Mouse (Mus musculus) thymus, postnatal 4 days (tissue): Measurements from ENCODE around the gene Msh3.
"Not testable (repeated sequence)": the region's sequence is repeated elsewhere in the genome, so short reads cannot be mapped to it uniquely, and the experiment has no call there.

Source experiments
- DNase-seq: peaks from one replicate; pipeline ENCODE4 v3.0.0; 2021

The Msh3 gene

DNA sequence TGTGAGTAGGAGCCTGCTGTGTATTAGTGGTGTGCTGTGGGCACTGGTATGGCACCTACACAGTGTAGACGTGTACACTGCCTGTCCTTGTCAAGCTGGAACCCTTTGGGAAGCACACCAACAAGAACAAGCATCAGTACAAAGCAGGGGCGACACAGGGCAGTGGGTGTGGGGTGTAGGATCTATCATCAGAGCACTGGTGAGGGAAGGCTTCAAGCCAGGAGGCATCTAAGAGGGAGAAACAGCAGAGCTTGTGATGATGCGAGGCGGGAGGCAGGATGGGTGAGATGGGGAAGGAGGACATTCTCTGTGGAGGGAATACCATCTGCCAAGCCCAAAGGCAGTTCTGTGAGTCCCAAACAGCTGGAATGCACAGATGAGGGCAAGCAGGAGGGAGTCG lies 107.8 kb downstream of the Msh3 start:
- DNase-seq = no peak

DNA sequence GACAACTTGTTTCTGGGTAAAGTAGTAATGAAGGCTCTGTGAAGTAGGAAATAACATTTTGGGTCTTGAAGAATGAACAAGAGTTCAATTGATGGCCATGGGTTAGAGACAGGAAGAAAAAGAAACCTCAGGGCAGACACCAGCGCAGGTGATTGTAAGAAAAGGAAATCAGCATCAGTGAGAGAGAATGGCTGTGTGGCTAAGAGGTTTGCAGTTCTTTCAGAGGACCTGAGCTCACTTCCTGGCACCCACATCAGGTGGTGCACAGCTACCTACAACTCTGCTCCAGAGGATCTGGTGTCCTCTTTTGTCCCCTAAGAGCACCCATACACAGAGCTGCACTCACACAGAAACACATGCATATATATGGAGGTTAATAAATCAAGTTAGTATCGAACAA lies 110.1 kb downstream of the Msh3 start:
- peak; percentile 10 for DNase-seq

DNA sequence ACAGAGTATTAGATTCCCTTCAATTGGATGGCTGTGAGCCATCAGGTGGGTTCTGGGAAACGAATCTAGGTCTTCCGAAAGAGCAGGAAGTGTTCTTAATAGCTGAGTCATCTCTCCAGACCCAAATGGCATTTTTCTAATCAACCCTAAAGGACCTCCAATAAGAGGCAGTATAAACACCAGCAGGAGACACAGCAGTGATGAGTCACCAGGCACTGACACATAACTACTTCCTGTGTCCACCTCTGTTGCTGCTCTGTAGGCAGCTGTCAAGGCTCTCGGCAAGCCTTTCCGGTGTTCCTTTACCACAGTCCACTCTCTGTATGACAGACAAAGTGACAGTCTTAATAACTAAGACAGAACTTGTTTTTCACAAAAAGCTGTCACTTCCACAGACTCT lies 113.4 kb downstream of the Msh3 start:
- no peak for DNase-seq

DNA sequence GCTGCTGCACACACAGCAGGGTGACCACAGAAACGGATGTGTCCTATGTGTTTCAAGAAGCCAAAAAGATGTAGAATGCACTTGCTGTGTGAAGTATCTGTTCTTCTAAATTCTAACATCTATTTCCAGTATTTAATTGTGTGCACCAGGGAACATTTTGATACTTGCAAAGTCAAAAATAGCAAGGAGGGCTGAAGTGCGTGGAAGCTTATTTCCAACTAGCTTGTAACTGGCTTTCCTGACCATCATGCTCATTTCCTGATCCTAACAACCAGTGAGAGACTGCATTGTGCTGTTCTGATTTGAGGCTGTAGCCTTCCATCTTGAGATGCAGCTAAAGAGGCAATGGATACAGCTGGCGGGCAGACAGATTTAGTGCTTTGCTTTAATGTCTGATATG lies 116.9 kb downstream of the Msh3 start:
- DNase-seq = no peak

DNA sequence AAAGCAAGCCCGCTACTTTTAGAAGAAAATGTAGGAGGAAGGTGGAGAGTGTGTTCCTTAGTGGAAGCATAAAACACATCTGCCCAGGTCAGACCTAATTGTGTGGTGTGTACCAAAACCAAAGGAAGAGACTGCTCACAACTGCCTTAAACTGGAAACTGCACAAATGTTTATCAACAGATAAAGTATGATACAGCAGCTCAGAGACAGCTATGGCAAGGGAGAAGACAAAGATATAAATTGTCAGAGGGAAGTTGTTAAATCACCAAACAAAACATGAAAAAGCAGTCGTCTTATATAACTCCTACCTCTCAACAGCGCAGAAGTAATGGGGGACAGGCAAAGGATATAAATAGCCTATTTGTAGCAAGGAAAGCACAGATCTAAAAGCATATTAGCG lies 117.8 kb downstream of the Msh3 start:
- DNase-seq = no peak

DNA sequence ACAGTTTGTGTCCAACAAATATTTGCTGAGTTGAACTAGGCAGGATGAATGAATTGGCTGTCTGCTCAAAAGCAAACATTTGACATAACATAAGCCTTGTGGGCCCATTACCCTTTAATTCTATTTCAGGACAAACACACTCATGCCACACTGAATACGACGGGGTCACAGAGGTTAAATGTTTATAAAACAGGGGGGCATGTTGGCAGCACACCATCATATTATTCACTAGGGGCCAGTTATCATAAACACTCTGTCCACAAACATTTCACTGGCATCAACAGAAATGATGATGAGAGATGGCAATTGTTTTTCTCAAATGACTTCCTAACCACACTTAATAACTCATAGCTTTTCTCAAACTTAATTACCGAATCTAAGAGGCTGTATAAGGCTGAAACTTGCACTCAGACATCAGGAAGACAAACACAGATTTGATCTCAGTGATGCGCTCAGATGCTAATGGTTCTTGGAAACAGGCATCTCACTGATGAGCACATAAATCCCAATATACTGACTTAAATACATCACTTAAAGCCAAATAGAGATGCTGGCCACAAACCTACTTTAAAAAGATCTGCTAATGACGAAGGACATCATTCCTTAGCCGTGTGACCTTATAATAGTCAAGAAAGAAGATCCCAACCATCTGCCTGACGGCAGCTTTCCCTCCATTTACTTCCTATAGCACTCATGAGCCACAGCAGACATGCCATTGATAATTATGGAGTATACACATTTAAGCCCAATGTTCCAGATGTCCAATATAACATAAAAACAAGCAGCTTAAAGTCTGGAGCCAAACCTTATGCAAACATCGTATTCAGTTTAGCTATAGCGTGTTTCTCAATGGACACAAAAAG lies 122.5 kb downstream of the Msh3 start:
- DNase-seq = no peak

DNA sequence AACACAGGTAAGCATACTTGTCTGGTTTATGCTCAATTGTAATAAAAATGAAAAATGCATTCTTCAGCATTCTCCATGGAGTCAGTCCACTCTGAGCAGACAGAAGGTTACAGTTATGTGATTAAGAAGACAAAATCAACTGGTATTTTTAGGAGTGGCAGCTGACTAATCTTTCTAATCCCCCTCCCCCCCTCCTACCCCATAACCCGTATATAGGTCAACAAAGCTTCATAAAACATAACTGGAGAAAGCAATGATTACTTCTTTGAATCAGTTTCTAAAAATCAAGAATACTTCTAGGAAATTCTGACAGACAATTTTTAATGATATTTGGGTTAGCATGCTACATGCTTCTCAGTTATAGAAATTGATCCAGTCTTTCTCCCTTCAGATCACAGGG lies 126.8 kb downstream of the Msh3 start:
- DNase-seq = no peak

DNA sequence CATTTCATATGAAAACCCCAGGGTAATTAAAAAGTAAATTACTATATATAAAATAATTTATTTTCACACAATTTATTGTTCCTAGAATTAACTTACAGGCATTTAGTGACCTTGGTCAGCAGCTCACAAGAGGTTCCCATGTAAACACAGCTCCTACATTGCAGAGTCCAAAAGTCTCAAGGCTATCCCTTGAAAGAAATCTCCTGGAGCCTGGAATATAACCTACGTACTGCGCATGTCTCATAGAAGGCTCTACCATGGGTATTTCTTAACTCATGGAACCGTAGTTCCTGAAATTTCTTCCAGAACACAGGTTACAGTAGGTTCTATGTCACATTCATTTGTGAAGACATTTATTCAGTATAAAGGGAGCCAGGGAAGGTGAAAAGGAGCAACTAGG lies 131.2 kb downstream of the Msh3 start:
- DNase-seq = no peak

DNA sequence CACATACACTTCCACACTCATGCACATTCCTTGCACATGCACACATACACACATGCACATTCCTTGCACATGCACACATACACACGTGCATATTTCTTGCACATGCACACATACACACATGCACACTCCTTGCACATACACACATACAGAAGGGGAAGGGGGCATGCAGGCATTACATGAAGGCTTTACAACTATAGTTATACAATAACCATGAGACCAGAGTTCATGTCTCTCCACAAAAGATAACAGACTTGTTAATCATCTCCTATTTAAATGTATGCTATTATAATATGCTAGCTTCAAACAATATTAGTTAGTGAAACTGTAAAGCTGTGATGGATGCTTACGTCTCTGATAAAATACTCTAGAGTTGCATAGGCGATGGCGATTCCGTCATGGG lies 132.0 kb downstream of the Msh3 start:
- DNase-seq = no peak

DNA sequence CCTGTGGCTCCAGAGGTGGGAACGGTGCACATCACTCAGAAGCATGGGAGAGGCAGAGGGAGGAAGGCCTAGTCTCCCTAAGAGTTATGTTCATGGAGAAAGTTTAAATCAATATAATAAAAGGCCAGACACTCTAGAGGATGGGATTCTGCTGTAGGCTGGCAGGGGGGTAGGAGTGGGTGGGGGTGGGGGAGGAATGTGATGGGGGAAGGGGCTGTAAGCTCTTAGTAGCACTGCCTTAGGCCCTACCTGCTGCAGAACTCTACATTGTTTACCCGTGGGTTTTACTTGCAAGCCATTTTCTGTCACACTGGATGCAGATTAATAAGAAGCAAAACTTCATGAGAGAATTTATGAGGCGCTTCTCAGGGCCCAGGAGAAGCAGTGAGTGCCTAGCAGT lies 135.0 kb downstream of the Msh3 start:
- no peak for DNase-seq

DNA sequence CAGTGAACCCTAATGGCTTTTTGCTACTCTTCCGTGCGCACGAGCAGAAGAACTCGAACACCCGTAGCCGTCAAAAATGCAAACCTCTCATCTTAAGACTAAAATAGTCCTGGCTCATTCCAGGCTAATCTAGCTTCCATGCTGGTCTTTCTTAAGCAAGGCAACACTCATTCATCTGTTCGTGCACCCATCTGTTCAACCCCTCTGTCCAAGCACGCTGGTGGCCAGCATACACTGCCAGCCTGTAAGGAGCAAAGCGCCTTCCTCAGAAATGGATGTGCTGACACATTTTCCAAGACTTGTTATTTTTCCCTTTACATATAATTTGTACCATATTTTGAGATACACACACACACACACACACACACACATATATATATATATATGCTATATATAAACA lies 137.6 kb downstream of the Msh3 start:
- no peak for DNase-seq

DNA sequence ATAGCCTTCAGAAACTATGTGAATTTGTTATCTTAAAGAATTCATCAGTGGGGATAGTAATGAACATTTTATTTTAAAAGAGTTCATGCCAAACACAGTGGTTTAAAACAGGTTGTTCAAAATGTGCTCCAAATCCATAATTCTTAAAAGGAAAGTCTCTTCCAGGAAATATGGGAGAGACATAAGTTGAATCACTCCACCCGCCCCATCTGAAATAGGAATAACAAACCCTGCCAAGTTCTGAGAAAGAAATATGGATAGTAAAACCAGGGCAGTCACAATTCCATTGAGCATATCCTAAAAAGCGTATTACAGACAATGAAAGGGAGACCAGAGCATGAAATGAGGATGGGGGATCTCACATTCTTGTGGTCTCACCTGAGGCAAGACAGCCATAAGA lies 157.9 kb downstream of the Msh3 start:
- DNase-seq = no peak

DNA sequence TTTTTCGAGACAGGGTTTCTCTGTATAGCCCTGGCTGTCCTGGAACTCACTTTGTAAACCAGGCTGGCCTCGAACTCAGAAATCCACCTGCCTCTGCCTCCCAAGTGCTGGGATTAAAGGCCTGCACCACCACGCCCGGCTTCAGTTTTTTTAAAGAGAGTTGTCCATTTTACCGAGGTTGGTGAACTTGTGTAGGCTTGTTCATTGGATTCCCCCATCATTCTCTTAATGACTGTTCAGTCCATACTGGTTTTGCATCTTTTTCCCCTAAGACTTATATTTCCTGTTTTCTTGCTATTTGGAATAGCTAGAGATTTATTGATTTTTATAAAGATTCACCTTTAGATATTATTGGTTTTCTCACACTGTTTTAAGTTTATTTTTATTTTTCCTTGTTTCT lies 161.0 kb downstream of the Msh3 start:
- DNase-seq = not testable (repeated sequence)

DNA sequence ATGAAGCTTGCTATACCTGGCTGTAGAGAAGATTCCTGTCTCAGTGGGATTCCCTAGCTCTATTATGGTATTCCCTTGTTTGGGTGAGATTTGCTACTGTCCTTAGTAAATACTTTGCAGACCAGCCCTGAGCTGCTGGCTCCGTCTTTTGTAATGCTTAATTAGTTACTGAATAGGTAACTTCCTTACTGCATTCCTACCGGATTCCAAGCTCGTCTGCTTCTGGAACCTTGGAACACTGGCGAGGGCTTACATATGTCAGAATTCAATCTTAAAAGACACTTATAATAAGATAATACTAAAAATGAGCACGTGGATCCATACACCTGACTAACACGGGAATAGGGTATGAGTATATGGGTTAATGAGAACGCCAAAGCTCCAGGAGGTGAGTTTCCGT lies 182.1 kb downstream of the Msh3 start:
- DNase-seq = not testable (repeated sequence)
